Mouse (Mus musculus): Measurements from ENCODE around the gene Casp6.

The Casp6 gene

DNA sequence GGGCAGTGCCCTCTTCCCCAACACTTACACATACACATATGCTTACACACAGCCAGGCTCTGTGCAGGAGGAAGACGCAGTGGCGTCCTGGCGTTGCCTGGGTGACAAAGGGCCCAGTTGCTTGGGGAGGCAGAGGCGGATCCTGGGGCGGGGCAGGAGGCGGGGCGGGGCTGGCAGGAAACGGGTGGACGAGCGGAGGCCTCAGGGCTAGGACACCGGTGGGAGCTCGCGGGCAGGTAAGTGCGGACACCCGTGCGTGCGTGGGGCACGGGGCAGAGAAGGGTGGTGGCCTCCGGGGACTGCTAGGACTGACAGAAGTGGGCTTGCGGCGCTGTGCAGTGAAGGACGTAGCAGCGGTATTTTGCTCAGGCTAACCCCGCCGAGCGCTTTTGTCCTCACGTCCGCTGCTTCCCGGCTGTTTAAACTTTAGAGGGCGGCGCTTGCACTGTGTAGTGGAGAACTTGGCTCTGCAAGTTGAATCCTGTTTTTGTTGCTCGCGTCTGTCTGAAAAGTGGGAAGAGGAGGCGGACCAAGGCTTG, at the start of gene Casp6:
TSS of gene Casp6 (plus strand) at position 155 of the 539 bp plus-strand sequence.
- peak; percentile 82 to 91 for DNase-seq (ENCODE audit: low spot score in 2 of 2)

DNA sequence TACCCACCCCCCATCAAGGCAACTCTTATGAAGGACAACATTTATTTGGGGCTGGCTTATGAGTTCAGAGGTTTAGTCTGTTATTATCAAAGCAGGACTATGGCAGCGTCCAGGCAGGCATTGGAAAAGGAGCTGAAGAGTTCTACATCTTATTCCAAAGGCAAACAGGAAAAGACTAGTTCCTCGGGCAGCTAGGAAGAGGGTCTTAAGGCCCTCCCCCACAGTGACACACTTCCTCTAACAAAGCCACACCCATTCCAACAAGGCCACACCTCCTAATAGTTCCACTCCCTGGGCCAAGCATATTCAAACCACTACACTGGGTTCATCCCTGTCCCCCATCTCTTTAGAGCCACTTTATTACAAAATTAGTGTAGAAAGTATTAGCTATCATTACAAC, 38.6 kb upstream of the Casp6 start:
- DNase-seq (ENCODE audit: low spot score in 2 of 2): no peak

DNA sequence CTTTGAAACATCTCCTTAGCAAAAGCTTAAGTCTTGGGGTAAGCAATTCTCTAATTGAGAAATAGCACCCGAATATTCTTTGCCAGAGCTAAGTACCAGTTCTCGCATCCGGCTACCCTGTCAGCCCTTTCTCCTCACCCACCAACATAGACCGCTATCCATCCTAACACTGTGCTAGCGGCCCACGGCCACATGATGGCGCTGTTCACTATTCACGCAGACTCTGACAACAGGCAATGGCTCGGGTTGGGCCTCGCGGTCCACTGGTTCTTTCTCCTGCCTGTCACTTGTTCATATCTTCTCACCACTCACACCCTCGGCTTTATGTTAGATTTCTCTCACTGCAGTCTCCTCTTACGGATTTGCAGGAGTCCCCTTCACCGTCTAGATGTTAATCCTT, 37.5 kb upstream of the Casp6 start:
- peak; percentile 49 to 81 for DNase-seq (ENCODE audit: low spot score in 2 of 2)

DNA sequence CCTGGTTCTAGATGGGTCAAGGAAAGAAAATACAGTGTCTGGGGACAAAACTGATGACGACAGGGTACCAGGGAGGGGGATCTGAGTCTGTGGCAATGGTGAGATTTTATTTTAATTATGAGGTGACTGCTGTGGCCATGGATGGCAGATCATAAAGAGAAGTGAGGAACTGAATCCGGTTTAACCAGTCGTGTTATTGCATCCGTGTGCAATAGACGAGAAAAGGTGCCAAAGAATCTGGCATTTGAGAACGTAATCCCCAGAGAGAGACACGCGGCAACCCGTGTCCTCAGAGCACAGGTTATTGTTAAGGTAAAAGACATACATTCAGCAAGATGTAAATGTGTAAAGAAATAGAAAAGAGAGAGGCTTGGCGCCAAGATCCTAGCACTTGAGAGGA, 23.9 kb upstream of the Casp6 start:
- no peak for DNase-seq (ENCODE audit: low spot score in 2 of 2)

DNA sequence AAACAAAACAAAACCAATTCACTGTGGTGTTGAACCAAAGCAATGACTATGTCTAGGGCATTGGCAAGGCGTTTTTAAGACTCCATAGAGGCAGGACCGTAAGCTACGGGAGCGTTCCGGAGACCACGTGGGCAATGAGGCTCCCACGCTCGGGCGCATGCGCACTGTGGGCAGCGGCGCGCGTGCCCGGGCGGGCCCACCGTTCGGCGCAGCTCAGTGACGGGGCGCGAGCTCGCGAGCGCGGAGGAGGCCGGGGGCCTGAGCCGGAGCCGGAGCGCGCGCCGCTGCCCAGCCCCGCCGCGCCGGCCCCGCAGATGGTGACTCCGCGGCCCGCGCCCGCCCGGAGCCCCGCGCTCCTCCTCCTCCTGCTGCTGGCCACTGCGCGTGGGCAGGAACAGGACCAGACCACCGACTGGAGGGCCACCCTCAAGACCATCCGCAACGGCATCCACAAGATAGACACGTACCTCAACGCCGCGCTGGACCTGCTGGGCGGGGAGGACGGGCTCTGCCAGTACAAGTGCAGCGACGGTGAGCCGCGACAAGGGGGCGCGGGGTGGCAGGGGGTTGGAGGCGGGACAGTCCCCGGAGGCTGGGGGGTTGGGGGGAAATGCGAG, 22.7 kb upstream of the Casp6 start, which contains the start of gene Pla2g12a:
TSS of gene Pla2g12a (plus strand) at position 202 of the 617 bp plus-strand sequence.
- DNase-seq (ENCODE audit: low spot score in 2 of 2): peak; percentile 88 to 95

DNA sequence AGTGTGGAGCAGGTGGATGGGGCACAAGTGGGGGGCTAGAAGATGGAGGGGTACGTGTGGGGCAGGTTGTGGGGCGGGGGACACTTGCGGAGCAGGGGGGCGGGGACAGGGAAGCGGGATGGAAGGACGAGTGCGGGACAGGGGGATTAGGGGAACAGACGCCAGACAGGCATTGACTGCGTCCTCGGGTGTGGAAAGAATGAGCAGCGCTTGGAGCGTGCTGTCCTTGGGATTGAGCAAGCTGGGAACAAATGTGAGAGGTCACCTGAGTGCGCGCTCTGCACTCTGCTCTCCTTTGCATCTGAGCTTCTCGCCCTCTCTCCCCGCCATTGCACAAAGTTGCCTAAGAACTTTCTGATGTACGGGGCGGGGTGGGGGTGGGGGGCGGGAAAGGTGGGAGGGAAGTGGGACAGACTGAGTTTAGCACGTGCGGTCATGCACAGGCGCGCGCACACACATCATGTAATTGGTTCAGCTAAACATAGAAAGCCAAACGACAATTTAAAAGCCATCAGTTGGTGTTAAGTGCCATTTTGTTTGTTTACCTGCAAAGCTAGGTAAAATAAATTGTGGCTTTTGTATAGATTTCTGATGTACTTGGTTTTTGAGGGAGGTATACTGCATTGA, 22.0 kb upstream of the Casp6 start:
- DNase-seq (ENCODE audit: low spot score in 2 of 2): peak; percentile 19 to 66

DNA sequence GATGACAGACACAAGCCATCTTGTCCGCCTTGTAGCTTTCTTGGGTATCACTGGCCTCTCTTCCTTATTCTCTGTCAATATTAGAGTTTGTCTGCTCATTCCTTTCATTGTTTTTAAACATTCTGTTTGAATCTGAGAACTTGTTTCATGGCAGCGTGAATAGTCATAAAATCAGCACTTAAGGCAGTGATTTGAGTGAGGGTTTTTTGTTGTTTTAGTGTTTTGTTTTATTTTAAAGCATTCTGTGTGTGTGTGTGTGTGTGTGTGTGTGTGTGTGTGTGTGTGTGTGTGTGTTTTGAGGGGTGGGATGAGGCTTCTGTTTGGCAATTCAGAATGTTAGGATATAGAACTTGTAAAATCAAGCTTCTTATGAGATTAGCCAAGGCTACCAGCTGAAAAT, 21.3 kb upstream of the Casp6 start:
- no peak for DNase-seq (ENCODE audit: low spot score in 2 of 2)

DNA sequence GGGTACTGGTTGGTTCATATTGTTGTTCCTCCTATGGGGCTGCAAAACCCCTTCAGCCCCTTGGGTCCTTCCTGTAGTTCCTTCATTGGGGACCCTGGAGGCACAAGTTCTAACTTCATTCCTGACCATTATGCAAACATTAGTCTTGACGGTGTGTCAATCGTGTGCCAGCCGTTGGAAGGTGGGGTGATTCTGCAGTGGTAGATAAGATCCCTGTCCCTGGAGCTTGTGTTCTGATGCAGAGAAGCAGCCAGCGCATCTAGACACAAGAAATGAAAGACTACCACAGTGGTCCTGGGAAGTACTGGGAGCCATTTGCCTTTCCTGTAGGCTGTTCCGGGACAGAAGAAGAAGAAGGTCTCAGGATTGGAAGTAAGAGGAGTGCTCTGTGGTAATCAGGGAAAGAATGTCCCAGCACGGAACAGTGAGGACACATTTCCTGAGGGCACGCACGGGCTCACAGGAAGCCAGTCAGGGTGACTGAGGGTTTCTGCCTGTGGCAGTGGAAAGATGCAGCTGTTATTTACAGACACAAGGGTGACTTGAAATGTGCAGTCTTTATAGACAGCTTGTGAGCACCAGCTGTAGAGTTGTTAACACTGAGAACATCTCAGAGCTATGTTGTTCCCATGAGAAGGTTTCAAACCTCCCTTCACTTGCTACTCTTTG, 20.2 kb upstream of the Casp6 start:
- DNase-seq (ENCODE audit: low spot score in 2 of 2): peak; percentile 36 to 68

DNA sequence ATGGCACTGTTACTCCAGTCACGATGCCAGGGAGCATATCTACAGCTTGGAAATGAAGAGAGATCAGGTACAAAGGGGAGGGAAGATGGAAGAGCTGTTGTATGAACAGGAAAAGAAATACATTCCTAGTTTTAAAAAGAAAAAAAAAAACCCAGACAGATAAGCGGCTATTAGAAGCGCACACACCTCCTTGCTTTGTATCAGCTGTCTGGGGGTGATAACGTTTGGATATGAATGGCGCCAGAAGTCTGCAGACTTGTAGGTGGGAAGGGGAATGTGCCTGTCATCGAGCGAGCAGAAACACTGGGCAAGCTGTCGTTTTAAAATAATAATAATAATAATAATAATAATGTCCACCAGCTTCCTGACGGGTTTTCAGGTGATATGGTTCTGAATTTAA, 15.6 kb upstream of the Casp6 start:
- no peak for DNase-seq (ENCODE audit: low spot score in 2 of 2)

DNA sequence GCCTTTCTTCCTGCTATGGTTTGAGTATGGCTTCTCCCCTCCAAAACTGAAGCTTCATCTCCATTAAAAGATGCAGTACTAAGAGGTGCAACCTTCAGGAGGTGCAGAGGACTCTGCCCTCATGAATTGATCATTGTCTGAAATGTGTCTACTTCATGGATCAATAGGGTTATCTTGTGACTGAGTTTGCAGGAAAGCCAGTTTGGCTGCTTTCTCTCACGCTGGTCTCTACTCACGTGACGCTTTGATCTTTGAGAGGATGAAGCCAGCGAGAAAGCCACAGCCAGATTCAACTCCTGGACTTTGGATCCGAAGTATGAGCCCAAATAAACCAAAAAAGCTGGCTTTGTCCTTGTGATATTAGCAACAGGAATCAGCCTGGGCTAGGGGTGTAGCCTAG, 14.8 kb upstream of the Casp6 start:
- no peak for DNase-seq (ENCODE audit: low spot score in 2 of 2)

DNA sequence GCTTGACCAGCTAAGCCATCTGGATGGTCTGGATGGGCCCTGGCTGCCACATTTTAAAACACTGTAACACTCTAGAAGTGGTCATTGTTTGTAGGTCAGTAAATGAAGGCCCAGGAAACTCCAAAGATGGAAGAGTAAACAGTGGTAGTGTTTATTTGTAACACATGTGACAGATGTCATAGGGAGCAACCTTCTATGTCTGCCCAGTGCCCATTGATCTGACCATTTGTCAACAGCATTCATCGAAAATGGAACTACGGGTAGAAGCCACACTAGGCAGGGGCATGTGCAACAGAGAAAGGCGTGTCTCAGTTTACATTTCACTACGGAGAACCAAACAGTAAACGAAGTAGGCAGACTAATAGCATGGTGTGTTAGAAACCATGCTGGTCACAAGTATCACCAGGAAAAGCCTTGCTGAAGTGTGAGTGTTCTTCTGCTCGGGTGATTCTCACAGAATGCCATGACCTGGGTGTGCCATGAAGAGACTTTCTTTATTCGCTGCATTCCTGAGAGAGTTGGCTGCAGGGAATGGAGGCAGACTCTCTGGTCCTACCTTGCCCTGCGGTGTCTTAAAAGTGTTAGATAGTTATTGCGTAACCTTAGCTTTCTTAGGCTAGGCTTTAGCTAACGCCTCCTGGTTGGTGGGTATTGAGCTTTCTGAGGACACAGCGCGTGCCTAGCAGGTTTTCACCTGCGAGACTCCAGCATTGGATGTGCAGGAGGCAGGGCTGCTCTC, 13.3 kb upstream of the Casp6 start:
- no peak for DNase-seq (ENCODE audit: low spot score in 2 of 2)

DNA sequence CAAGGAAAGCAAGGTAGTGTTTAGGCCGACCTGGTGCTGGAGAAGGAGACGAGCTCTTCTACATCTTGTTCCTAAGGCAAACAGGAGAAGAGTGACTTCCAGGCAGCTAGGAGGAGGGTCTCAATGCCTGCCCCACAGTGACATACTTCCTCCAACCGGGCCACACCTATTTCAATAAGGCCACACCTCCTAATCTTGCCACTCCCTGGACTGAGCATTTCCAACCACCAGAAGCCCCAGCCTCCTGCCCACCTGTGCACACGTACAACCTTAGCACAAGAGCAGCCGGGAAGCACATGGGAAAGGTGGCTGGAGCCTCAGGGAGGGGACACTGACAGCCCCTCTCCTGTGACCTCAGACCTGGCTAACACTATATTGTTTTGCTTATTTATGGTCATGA, 9.2 kb upstream of the Casp6 start:
- DNase-seq (ENCODE audit: low spot score in 2 of 2): no peak

DNA sequence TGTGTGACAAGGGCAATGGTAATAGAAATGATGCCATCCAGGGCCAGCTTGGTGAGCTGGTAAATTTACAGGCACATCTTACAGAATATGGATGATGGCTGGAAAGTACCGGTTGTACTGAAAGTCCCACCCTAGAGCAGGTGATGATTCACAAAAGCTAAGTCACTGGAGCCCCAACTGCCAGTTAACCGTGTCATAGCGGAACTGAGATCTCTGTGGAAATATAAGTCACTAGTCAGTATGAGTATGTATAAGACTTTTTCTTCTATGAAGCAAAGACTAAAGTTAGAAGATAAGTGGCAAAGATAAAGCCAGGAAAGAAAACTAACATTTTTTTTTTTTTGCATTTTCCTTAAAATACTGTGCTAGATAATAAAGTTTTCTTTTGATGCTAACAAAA, 8.1 kb upstream of the Casp6 start:
- DNase-seq (ENCODE audit: low spot score in 2 of 2): no peak

DNA sequence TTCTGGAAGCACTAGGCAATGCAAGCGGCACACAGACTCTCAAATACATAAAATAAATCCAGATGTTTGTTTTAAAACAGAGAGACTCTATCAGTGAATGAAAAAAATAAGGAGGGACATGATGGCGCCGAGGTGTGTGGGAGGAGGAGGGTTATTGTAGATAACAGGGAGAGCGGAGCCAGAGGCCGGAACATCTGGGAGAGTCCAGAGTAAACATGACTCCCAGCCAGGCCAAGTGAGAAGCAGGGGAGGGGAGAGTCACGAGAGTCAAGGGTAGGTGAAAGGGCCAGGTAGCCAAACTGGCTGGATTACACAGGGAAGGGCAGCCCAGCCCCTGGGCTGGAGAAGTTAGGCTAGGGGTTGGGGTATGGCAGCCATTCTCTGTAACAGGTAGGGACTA, 4.6 kb upstream of the Casp6 start:
- DNase-seq (ENCODE audit: low spot score in 2 of 2): no peak

DNA sequence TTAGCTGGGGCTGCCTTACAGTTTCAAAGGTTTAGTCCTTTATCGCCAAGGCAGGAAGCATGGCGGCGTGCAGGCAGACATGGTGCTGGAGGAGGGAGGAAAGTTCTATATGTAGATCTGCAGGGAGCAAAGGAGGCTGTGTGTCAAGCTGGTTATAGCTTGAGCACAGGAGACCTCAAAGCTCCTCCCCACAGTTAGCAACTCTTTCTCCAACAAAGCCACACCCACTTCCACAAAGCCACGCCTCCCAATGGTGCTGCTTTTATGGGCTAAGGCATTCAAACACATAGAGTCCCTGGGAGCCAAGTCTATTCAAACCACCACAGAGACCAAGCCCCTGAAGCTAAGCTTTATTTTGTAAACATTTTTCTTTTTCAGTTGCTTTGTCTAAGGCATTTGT, 2.3 kb upstream of the Casp6 start:
- peak in 1 of 2 experiments; percentile 28 for DNase-seq (ENCODE audit: low spot score in 2 of 2)

DNA sequence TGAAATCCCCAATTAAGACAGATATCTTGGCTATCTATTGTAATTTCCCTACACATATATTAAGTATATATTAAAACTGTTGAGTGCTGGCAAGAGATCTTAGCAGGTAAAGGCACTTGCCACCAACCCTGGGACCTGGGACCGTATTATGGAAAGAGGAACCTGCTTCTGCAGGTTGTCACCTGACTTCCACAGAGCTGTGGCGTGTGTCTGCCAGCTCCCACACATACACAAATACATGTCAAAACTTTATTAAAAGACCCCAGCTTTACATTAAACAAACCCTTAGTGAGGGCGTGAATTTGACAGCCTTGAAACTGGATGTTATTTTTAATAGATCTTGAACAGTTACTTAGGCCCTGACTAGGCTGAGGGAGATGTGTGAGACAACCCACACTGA, 2.1 kb downstream of the Casp6 start:
- no peak for DNase-seq (ENCODE audit: low spot score in 2 of 2)

DNA sequence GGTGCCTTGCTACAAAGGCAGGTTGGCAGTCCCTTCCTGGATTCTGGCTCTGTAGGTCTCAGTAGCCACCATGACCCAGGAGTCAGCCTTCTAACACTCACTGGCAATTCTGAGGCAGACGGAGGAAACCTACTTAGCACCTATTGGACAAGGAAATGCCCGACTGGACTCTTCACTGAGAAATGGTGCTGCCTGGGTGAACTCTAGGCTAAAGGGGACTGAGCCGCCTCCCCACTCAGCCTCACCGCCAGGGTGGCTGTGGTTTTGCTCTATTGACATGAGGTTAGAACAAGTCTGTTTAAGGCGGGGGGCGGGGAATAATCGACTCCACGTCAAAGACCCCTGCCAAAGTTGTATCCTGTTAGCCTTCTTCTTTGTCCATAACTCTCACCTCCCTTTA, 2.6 kb downstream of the Casp6 start:
- DNase-seq (ENCODE audit: low spot score in 2 of 2): no peak

DNA sequence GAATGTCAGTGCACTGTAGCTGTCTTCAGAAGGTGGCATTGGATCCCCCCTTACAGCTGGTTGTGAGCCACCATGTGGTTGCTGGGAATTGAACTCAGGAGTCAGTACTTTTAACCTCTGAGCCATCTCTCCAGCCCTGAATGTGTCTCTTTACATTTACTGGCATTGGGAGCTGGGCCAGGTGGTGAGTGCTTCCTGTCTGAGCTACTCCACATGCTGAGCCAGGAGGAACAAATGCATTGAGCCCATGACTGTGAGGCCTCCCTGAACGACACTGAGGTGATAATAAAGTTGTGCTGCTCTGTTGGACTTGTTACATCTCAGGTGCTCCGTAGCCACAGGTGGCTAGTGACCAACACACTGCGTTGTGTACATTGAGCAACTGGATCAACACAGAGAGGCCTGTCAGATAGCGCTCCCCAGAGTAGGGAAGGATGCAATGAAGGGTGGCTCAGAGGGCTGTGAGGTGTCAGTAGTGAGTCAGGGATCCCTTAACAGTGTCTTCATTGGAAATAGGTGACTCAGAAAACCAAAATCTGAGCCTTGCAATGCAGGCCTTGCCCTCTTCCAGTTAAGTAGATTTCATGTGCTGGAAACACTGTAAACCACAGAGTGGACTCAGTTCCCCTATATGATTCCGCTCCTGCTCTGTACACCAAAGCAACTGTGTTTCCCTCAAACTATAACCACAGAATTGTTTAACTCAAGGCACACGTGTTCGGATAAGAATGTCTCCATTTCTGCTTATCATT, 3.3 kb downstream of the Casp6 start:
- DNase-seq (ENCODE audit: low spot score in 2 of 2): no peak

DNA sequence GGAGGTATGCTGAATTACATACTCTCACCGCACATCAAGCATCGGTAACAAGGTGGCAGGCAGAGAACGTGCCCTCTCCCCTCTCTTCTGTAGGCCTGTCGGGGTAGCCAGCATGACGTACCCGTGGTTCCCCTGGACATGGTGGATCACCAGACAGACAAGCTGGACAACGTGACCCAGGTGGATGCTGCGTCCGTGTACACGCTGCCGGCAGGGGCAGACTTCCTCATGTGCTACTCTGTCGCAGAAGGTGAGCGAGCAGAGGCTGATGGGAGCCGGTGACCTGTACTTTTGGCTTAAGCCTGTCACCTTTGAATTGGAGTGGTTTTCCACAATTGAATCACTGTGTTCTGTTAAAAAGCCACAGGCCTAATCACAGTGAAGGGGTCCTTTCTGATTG, 10.8 kb downstream of the Casp6 start:
- DNase-seq (ENCODE audit: low spot score in 2 of 2): no peak

DNA sequence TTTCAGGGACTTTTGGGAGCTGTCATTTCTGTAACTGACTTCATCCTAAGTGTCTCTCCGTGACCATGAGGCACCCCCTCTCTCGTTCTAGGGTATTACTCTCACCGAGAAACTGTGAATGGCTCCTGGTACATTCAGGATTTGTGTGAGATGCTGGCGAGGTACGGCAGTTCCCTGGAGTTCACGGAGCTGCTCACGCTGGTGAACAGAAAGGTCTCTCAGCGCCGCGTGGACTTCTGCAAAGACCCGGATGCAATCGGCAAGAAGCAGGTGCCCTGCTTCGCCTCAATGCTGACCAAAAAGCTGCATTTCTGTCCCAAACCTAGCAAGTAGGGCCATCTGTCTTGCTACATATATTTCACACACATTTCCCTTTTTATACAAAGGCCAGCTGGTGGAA, 12.0 kb downstream of the Casp6 start:
- DNase-seq (ENCODE audit: low spot score in 2 of 2): no peak

DNA sequence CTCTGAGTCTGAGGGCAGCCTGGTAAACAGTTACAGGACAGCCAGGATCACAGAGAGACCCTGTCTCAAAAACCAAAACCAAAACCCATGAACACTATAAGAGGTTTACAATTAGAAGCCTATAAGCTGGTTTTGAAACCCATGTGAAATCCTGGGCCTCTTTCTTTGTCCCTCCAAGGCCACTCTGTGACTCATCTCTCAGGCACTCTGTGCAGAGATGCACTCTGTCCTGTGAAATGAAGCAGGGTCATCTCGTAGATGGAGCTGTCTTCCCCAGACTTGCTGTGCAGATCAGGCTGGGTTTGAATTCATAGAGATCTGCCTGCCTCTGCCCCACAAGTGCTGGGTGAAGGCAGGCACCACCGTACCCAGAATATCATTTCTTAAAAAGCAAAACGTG, 16.2 kb downstream of the Casp6 start:
- no peak for DNase-seq (ENCODE audit: low spot score in 2 of 2)

DNA sequence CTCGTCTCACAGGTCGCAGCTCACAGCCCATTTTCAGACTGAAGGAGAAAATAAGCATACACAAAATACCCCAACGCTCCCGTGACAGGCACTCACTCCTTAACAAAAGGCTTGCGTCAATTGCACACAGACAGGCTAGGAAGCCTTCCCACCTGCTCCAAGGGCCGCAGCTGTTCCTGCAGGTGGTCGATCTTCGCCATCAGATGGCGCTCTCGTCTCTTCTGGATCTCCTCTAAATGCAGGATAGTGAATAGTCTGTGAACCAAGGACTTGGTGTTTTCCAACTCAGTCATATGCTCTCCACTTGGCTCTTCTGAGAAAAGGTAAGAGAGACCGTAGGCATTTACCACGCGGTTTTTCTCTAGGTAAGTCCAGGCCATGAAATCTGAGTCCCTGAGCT, 17.2 kb downstream of the Casp6 start:
- DNase-seq (ENCODE audit: low spot score in 2 of 2): no peak
